Mouse (Mus musculus) forebrain, embryonic 10.5 days (tissue): ENCODE results near the gene Ddhd1. TPM values are rescaled to one million over a fixed set of nuclear protein-coding genes. Genes with fewer than 3 reads are reported as not detected.
A peak's percentile ranks its signal among the peaks of the same experiment; 100 is the strongest.

Source experiments
- DNase-seq: peaks from one replicate; pipeline ENCODE4 v3.0.0-alpha.2; 2017; ENCODE audit warnings: low spot score; ENCODE audit errors: extremely low spot score
- H3K27ac ChIP-seq: fragments of 300-500 bp; sonication (generic); 2 replicates; pipeline ENCODE4 v1.5.1; 2016; ENCODE audit warnings: mild to moderate bottlenecking
- H3K27me3 ChIP-seq: fragments of 300-500 bp; sonication (generic); 2 replicates; pipeline ENCODE4 v1.6.1; 2016; ENCODE audit warnings: mild to moderate bottlenecking; ENCODE audit not compliant: poor library complexity, severe bottlenecking
- H3K36me3 ChIP-seq: fragments of 300-500 bp; sonication (generic); replicated peaks from 2 replicates; pipeline ENCODE4 v1.6.1; 2016; ENCODE audit warnings: mild to moderate bottlenecking, moderate library complexity
- H3K4me1 ChIP-seq: fragments of 300-500 bp; sonication (generic); 2 replicates; pipeline ENCODE4 v1.6.1; 2016
- H3K4me3 ChIP-seq: fragments of 300-500 bp; sonication (generic); 2 replicates; pipeline ENCODE4 v1.5.1; 2016; ENCODE audit warnings: mild to moderate bottlenecking, moderate library complexity
- H3K9me3 ChIP-seq: fragments of 300-500 bp; sonication (generic); 2 replicates; pipeline ENCODE4 v1.6.1; 2016; ENCODE audit warnings: mild to moderate bottlenecking, moderate library complexity
- WGBS: fragments of 180-500 bp; shearing (Covaris S2); methylation state at CpG from one replicate; pipeline ENCODE4 v1.1.7; 2016; 5-methylcytosine and 5-hydroxymethylcytosine counted together
- microRNA-seq: library from miRNA; unstranded; fragments of <30 nt; microRNA quantifications from one replicate; pipeline ENCODE4, GENCODE M21; 2017
- polyA plus RNA-seq: library from polyadenylated mRNA; unstranded; fragments of >200 nt; fragmentation: Nextera tagmentation; extraction: Ambion mirVana; gene quantifications from 2 replicates; pipeline ENCODE4 v1.2.1, GENCODE M21; 2016

Gene Ddhd1
- polyA plus RNA-seq, 1 experiment from 2014 or later, result 6.6 TPM

DNA sequence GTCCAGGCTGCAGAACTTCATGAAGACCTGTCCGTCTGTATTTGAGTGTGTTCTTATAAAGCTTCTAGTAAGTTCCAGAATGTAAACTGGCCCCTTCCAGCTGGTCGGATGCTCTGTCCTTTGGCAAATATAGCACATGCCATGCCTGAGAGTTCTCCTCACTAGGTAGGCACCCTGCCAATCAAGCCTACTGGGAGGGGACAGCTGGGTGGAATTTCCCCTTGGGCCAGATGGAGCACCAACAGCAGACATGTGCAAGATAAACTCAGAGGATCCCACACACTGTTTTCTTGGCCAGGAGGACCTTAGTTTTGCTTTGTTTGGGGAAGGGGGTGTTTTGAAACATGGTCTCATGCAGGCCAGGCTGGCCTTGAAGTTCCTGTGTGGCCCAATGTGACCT, 104.1 kb downstream of the Ddhd1 start:
- DNase-seq, result no peak
- Histone ChIP-seq H3K4me3 (no peak overlapping the region), H3K36me3 (no peaks in the 10 kb centered on the region), H3K27ac (no peak overlapping the region), H3K27me3 (no peaks in the 10 kb centered on the region), H3K4me1 (0 out of 2 replicates have a peak, but pooled peaks cover 3% of the 10 kb centered on the region), H3K9me3 (no peaks in the 10 kb centered on the region)
- WGBS, result 86% methylated on average over 2 of the region's 2 CpGs

GRCm38 (mm10) chr14:45552431-45552830, 105.5 kb downstream of the Ddhd1 start:
- no peaks in the 10 kb centered on the region; the same call in 1 of the 2 replicates for H3K9me3 ChIP-seq
- H3K27ac ChIP-seq, result no peak overlapping the region
- no peaks in the 10 kb centered on the region for H3K36me3 ChIP-seq
- H3K4me1 ChIP-seq, result 0 out of 2 replicates have a peak, but pooled peaks cover 3% of the 10 kb centered on the region
- no peaks in the 10 kb centered on the region for H3K27me3 ChIP-seq
- H3K4me3 ChIP-seq, result no peak overlapping the region
- DNase-seq, result no peak
- WGBS, result 80% methylated on average over 4 of the region's 4 CpGs

DNA sequence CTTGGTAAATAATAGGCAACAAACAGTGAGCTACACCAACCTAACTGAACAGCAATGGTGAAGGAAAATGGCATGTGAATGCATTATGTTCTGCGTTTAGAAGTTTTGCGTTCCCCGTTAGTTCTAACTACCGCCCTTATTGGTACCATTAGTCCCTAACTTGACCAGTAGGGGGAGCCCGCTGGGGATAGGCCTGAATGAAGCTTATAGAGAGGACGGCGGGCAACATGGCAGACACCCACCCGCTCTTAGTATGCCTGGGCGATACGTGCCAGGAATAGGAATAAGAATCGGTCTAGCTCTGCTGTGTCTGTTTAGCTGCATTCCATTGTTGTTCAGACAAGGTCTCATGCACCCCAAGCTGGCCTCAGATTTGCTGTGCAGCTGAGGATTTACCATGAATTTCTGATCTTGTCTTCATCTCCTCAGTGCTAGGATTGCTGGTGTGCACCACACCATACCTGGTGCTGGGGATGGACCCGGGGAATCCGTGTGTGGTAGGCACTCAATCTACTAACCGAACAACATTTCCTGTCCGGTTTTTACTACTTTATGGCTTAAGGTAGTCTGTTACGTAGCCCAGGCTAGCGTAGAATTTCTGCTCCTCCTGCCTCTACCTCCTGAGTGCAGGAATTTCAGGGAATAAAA, 106.7 kb downstream of the Ddhd1 start:
- no peak overlapping the region for H3K4me3 ChIP-seq

GRCm38 (mm10) chr14:45550010-45550647, 107.8 kb downstream of the Ddhd1 start:
- Histone ChIP-seq H3K27ac (no peak overlapping the region), H3K4me1 (0 out of 2 replicates have a peak, but pooled peaks cover 3% of the 10 kb centered on the region), H3K36me3 (no peaks in the 10 kb centered on the region), H3K4me3 (no peak overlapping the region), H3K9me3 (no peaks in the 10 kb centered on the region; the same call in 1 of the 2 replicates), H3K27me3 (no peaks in the 10 kb centered on the region)
- WGBS, result 84% methylated on average over 13 of the region's 13 CpGs
- no peak for DNase-seq

More for the DNA sequence above, 106.7 kb downstream of the Ddhd1 start:
- 59% methylated on average over 17 of the region's 17 CpGs for WGBS
- Histone ChIP-seq H3K27me3 (no peaks in the 10 kb centered on the region), H3K36me3 (no peaks in the 10 kb centered on the region), H3K4me1 (0 out of 2 replicates have a peak, but pooled peaks cover 3% of the 10 kb centered on the region), H3K9me3 (no peaks in the 10 kb centered on the region; the same call in 1 of the 2 replicates), H3K27ac (no peak overlapping the region)
- DNase-seq, result peak; percentile 46

GRCm38 (mm10) chr14:45548118-45548517, 109.8 kb downstream of the Ddhd1 start:
- no peaks in the 10 kb centered on the region; the same call in 1 of the 2 replicates for H3K9me3 ChIP-seq

DNA sequence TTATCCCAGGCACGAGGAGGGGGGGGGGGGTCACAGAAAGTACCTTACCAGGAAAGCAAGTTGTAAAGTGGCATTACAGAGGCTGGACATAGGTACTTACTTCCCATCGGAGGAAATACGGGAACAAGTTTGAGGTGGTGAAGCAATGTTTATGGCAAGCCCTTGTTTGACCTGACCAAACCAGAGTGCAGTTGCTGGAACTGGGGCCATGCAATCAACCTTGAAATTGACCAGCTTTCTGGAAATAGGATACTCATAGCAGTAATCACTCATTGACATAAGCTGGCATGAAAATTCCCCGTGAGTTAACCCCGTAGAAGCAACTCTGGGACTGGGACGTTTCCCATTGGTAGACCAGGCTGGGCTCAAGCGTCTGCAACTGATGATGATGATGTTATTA, 113.0 kb downstream of the Ddhd1 start:
- Histone ChIP-seq H3K36me3 (no peaks in the 10 kb centered on the region), H3K27ac (no peak overlapping the region), H3K4me1 (peaks cover 8% of the 10 kb centered on the region), H3K9me3 (no peaks in the 10 kb centered on the region; the same call in 1 of the 2 replicates), H3K27me3 (no peaks in the 10 kb centered on the region), H3K4me3 (no peak overlapping the region)
- DNase-seq, result no peak
- WGBS, result 90% methylated on average over 7 of the region's 7 CpGs

More at GRCm38 (mm10) chr14:45548118-45548517, 109.8 kb downstream of the Ddhd1 start:
- Histone ChIP-seq H3K4me3 (no peak overlapping the region), H3K4me1 (0 out of 2 replicates have a peak, but pooled peaks cover 3% of the 10 kb centered on the region), H3K36me3 (no peaks in the 10 kb centered on the region), H3K27me3 (no peaks in the 10 kb centered on the region), H3K27ac (no peak overlapping the region)
- WGBS, result 68% methylated on average over 3 of the region's 3 CpGs
- DNase-seq, result no peak

- no peak overlapping the region for H3K27ac ChIP-seq
- H3K27me3 ChIP-seq, result no peaks in the 10 kb centered on the region
- WGBS, result 80% methylated on average over 5 of the region's 6 CpGs
- peaks cover 17% of the 10 kb centered on the region for H3K4me1 ChIP-seq
- no peak overlapping the region for H3K4me3 ChIP-seq
- no peaks in the 10 kb centered on the region; the same call in 1 of the 2 replicates for H3K9me3 ChIP-seq
- DNase-seq, result no peak
- no peaks in the 10 kb centered on the region for H3K36me3 ChIP-seq
These were observed 113.9 kb downstream of the Ddhd1 start for GRCm38 (mm10) chr14:45544026-45544425.

- H3K9me3 ChIP-seq, result no peaks in the 10 kb centered on the region
- no peaks in the 10 kb centered on the region for H3K36me3 ChIP-seq
- H3K4me3 ChIP-seq, result peak overlapping the region; percentile 0; the same call in 1 of the 2 replicates
- peak; percentile 74 for DNase-seq
- WGBS, result 34% methylated on average over 12 of the region's 12 CpGs
- H3K27me3 ChIP-seq, result no peaks in the 10 kb centered on the region
- H3K4me1 ChIP-seq, result peaks cover 17% of the 10 kb centered on the region
- H3K27ac ChIP-seq, result peak overlapping the region; percentile 74
These were observed 118.1 kb downstream of the Ddhd1 start for GRCm38 (mm10) chr14:45539659-45540468.

Small RNA genes lying within 50 kb of the gene (microRNA-seq; reads per million reads assigned to microRNA genes)
- gene Mir5131, result 2.1 reads per million

Other genes with a start within 250 kb of the Ddhd1 start
- 75.7 and 77.6 TPM in 2 replicates for gene Fermt2, start 128.0 kb downstream of the Ddhd1 start, polyA plus RNA-seq